Mouse (Mus musculus) v-Abl transformed pro-B cells (cell line): Measurements from ENCODE around the gene Gm45208.

Experiments
- in situ Hi-C, 2 experiments: fragments of 400-800 bp; cut with MboI; formaldehyde crosslinking; loops; one replicate each; pipeline ENCODE4 v1.15.1; 2025; ENCODE audit not compliant: unreplicated experiment in 2 of 2

Gene Gm45208

GRCm38 (mm10) chrX:7724135-7724534, 2.1 kb downstream of the Gm45208 start:
- in situ Hi-C loops: no loop called here

- in situ Hi-C loops: no loop called here
Observed at GRCm38 (mm10) chrX:7725841-7726240, 3.8 kb downstream of the Gm45208 start.

GRCm38 (mm10) chrX:7727176-7727575, 5.1 kb downstream of the Gm45208 start:
- in situ Hi-C loops: no loop called here

- in situ Hi-C loops: no loop called here
Observed at GRCm38 (mm10) chrX:7728215-7728921, 6.3 kb downstream of the Gm45208 start, which contains the start of gene Praf2. TSS of gene Praf2 (plus strand) at chrX:7728439.

GRCm38 (mm10) chrX:7728922-7729265, 6.8 kb downstream of the Gm45208 start:
- in situ Hi-C loops: no loop called here

GRCm38 (mm10) chrX:7733571-7734156, 11.6 kb downstream of the Gm45208 start:
- in situ Hi-C loops: no loop called here

- in situ Hi-C loops: loop anchor here in 1 of 2 experiments (10.0 kb wide), 1 partner anchor 55 kb away; no protein-coding TSS in a partner anchor
Observed at GRCm38 (mm10) chrX:7739336-7740081, 17.5 kb downstream of the Gm45208 start.

- in situ Hi-C loops: loop anchor here in 1 of 2 experiments (10.0 kb wide), 1 partner anchor 55 kb away; no protein-coding TSS in a partner anchor
Observed at GRCm38 (mm10) chrX:7740082-7740819, 18.2 kb downstream of the Gm45208 start.

GRCm38 (mm10) chrX:7741103-7741502, 19.1 kb downstream of the Gm45208 start:
- in situ Hi-C loops: loop anchor here in 1 of 2 experiments (10.0 kb wide), 1 partner anchor 54 kb away; no protein-coding TSS in a partner anchor

GRCm38 (mm10) chrX:7743470-7743869, 21.4 kb downstream of the Gm45208 start:
- in situ Hi-C loops: loop anchor here in 1 of 2 experiments (10.0 kb wide), 1 partner anchor 51 kb away; no protein-coding TSS in a partner anchor

GRCm38 (mm10) chrX:7744940-7745339, 22.9 kb downstream of the Gm45208 start:
- in situ Hi-C loops: loop anchor here (5.0 to 10.0 kb wide), 2 partner anchors 47 to 50 kb away; no protein-coding TSS in a partner anchor

- in situ Hi-C loops: loop anchor here (5.0 to 10.0 kb wide), 2 partner anchors 47 to 49 kb away; no protein-coding TSS in a partner anchor
Observed at GRCm38 (mm10) chrX:7745429-7745828, 23.4 kb downstream of the Gm45208 start.

- in situ Hi-C loops: loop anchor here in 1 of 2 experiments (5.0 kb wide), 1 partner anchor 267 kb away; the partner anchor contains the start of gene Glod5
Observed at GRCm38 (mm10) chrX:7750432-7751116, 28.5 kb downstream of the Gm45208 start, which contains the start of gene Ccdc120. TSS of gene Ccdc120 (minus strand) at chrX:7750905.

- in situ Hi-C loops: loop anchor here in 1 of 2 experiments (5.0 kb wide), 1 partner anchor 264 kb away; the partner anchor contains the start of gene Glod5
Observed at GRCm38 (mm10) chrX:7753627-7754026, 31.6 kb downstream of the Gm45208 start.

GRCm38 (mm10) chrX:7762137-7762920, 40.3 kb downstream of the Gm45208 start, which contains the start of gene Tfe3:
TSS of gene Tfe3 (plus strand) at chrX:7762560.
- in situ Hi-C loops: no loop called here

- in situ Hi-C loops: no loop called here
Observed at GRCm38 (mm10) chrX:7762921-7763197, 40.8 kb downstream of the Gm45208 start.

GRCm38 (mm10) chrX:7763631-7764393, 41.8 kb downstream of the Gm45208 start:
- in situ Hi-C loops: no loop called here

- in situ Hi-C loops: no loop called here
Observed at GRCm38 (mm10) chrX:7764657-7765280, 42.7 kb downstream of the Gm45208 start.
